Mouse (Mus musculus) CH12.LX (cell line): ENCODE measurements around the gene Ccdc96.

ENCODE experiments used
- CTCF ChIP-seq, 2 experiments: IDR thresholded peaks in 1 of 2; conservative IDR thresholded peaks in 1 of 2; 2 replicates each; pipeline ENCODE4 v1.5.1; 2011 to 2012; ENCODE audit warnings: low read depth in 2 of 2, low read length in 2 of 2, improper control_type of control experiment in 1 of 2, inconsistent platforms in 1 of 2, mild to moderate bottlenecking in 1 of 2, moderate library complexity in 1 of 2
- ELF1 ChIP-seq: IDR thresholded peaks from 2 replicates; pipeline ENCODE4 v1.6.1; 2014; ENCODE audit warnings: low read depth, mild to moderate bottlenecking, inconsistent platforms, low read length, improper control_type of control experiment
- KAT2A ChIP-seq: IDR thresholded peaks from 2 replicates; pipeline ENCODE4 v1.6.1; 2012; ENCODE audit warnings: low read length, improper control_type of control experiment, inconsistent platforms; ENCODE audit not compliant: insufficient replicate concordance
- MYC ChIP-seq: IDR thresholded peaks from 2 replicates; pipeline ENCODE4 v1.6.1; 2011; ENCODE audit warnings: low read depth, mild to moderate bottlenecking, improper control_type of control experiment, low read length
- NELFE ChIP-seq: IDR thresholded peaks from 2 replicates; pipeline ENCODE4 v1.6.1; 2011; ENCODE audit warnings: low read depth, low read length, improper control_type of control experiment
- POLR2A ChIP-seq: IDR thresholded peaks from 2 replicates; pipeline ENCODE4 v1.6.1; 2011; ENCODE audit warnings: low read depth, mild to moderate bottlenecking, improper control_type of control experiment, low read length
- POLR2AphosphoS2 ChIP-seq: IDR thresholded peaks from 2 replicates; pipeline ENCODE4 v1.6.1; 2011; ENCODE audit warnings: low read depth, low read length, improper control_type of control experiment
- RAD21 ChIP-seq: IDR thresholded peaks from 2 replicates; pipeline ENCODE4 v1.6.1; 2011; ENCODE audit warnings: low read depth, mild to moderate bottlenecking, low read length, improper control_type of control experiment, moderate library complexity
- SIN3A ChIP-seq: IDR thresholded peaks from 2 replicates; pipeline ENCODE4 v1.6.1; 2012; ENCODE audit warnings: low read length, improper control_type of control experiment, inconsistent platforms
- SMC3 ChIP-seq: IDR thresholded peaks from 2 replicates; pipeline ENCODE4 v1.6.1; 2011; ENCODE audit warnings: low read depth, low read length, improper control_type of control experiment
- TCF12 ChIP-seq: IDR thresholded peaks from 2 replicates; pipeline ENCODE4 v1.6.1; 2014; ENCODE audit warnings: low read depth, mild to moderate bottlenecking, inconsistent platforms, low read length, improper control_type of control experiment

DNA sequence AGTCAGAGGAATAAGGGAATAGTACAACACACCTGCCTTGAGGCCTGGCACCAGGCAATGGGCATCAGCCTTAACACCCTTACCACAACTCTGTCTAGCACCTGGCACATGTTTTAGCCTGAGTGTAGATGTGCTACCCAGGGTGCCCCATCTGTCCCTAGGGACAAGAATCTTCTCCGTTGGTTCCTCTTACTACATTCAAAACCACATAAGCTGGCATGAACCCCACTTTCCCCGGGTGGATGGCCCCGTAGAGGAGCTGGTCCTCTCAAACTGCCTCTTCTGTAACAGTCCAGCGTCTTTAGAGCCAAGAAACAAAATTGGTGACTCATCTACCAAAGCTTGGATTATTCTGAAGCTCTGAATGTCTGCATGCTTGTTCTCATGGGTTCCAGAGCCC lies 4.0 kb upstream of the Ccdc96 start:
- TF ChIP-seq CTCF (conservative IDR thresholded peaks at IDR 0.05 in 1 of 2, IDR thresholded peaks at IDR 0.05 in 1 of 2; ENCODE audit: low read depth in 2 of 2, low read length in 2 of 2) (no peak), RAD21 (no peak), KAT2A (no peak), SMC3 (no peak), SIN3A (no peak), MYC (no peak), TCF12 (no peak), POLR2A (no peak), POLR2AphosphoS2 (no peak), NELFE (no peak), ELF1 (no peak)
